Mouse (Mus musculus) midbrain, embryonic 14.5 days (tissue): ENCODE measurements around the gene Plcb4. TPM values are rescaled to one million over a fixed set of nuclear protein-coding genes. Genes with fewer than 3 reads are reported as not detected.

Experiments
- ATAC-seq: fragments of 200-750 bp; cut with Nextera tagmentation; 2 replicates; pipeline ENCODE4 v1.8.0; 2017; ENCODE audit warnings: moderate number of reproducible peaks, moderate library complexity; ENCODE audit not compliant: low FRiP score, low TSS enrichment
- DNase-seq: peaks from one replicate; pipeline ENCODE4 v3.0.0-alpha.2; 2015
- H3K27ac ChIP-seq: fragments of 300-500 bp; sonication (generic); replicated peaks from 2 replicates; pipeline ENCODE4 v1.5.1; 2014; ENCODE audit warnings: mild to moderate bottlenecking, low read depth, low read length, moderate library complexity
- H3K27me3 ChIP-seq: fragments of 300-500 bp; sonication (generic); 2 replicates; pipeline ENCODE4 v1.6.1; 2014; ENCODE audit warnings: low read length, control low read depth, mixed read lengths; ENCODE audit not compliant: control insufficient read depth, insufficient read depth
- H3K36me3 ChIP-seq: fragments of 300-500 bp; sonication (generic); 2 replicates; pipeline ENCODE4 v1.6.1; 2014; ENCODE audit warnings: low read length, control low read depth; ENCODE audit not compliant: control insufficient read depth, insufficient read depth
- H3K4me1 ChIP-seq: fragments of 300-500 bp; sonication (generic); 2 replicates; pipeline ENCODE4 v1.6.1; 2014; ENCODE audit warnings: mild to moderate bottlenecking, antibody characterized with exemption, low read length, control low read depth; ENCODE audit not compliant: control insufficient read depth, insufficient read depth
- H3K4me2 ChIP-seq: fragments of 300-500 bp; sonication (generic); 2 replicates; pipeline ENCODE4 v1.6.1; 2014; ENCODE audit warnings: mild to moderate bottlenecking, low read length, moderate library complexity
- H3K4me3 ChIP-seq: fragments of 300-500 bp; sonication (generic); replicated peaks from 2 replicates; pipeline ENCODE4 v1.5.1; 2014; ENCODE audit warnings: low read depth, low read length
- H3K9ac ChIP-seq: fragments of 300-500 bp; sonication (generic); replicated peaks from 2 replicates; pipeline ENCODE4 v1.6.1; 2014; ENCODE audit warnings: mild to moderate bottlenecking, low read length, moderate library complexity
- H3K9me3 ChIP-seq: fragments of 300-500 bp; sonication (generic); 2 replicates; pipeline ENCODE4 v1.6.1; 2016; ENCODE audit warnings: low read length, control low read depth, mixed read lengths; ENCODE audit not compliant: control insufficient read depth
- WGBS: fragments of 180-500 bp; shearing (Covaris S2); extraction: QIAGEN DNeasy Blood & Tissue Kit; methylation state at CpG from one replicate; pipeline ENCODE4 v1.1.7; 2014; 5-methylcytosine and 5-hydroxymethylcytosine counted together
- polyA plus RNA-seq: library from polyadenylated mRNA; unstranded; fragments of >200 nt; fragmentation: Nextera tagmentation; extraction: Ambion mirVana; gene quantifications from 2 replicates; pipeline ENCODE4 v1.2.1, GENCODE M21; 2014

Plcb4 gene
- polyA plus RNA-seq, 1 experiment from 2014 or later = 52.4 TPM

GRCm38 (mm10) chr2:135769701-135770100, 110.9 kb downstream of the Plcb4 start:
- no peak for DNase-seq
- no peak overlapping the region for H3K4me3 ChIP-seq
- no peaks in the 10 kb centered on the region for H3K36me3 ChIP-seq
- no peak overlapping the region for H3K9ac ChIP-seq
- no peak overlapping the region for H3K27ac ChIP-seq
- no peak overlapping the region for H3K4me2 ChIP-seq
- 94% methylated on average over 8 of the region's 8 CpGs for WGBS
- ATAC-seq = no peak
- H3K9me3 ChIP-seq = no peaks in the 10 kb centered on the region
- peaks cover 8% of the 10 kb centered on the region for H3K4me1 ChIP-seq
- no peaks in the 10 kb centered on the region for H3K27me3 ChIP-seq

- Histone ChIP-seq H3K9ac (no peak overlapping the region), H3K27me3 (no peaks in the 10 kb centered on the region), H3K4me1 (peaks cover 5% of the 10 kb centered on the region; the same call in 1 of the 2 replicates), H3K4me3 (no peak overlapping the region), H3K27ac (no peak overlapping the region), H3K4me2 (no peak overlapping the region), H3K9me3 (no peaks in the 10 kb centered on the region), H3K36me3 (no peaks in the 10 kb centered on the region)
- WGBS = 95% methylated on average over 9 of the region's 9 CpGs
- DNase-seq = no peak
- no peak for ATAC-seq
Observed at GRCm38 (mm10) chr2:135770226-135770625, 111.4 kb downstream of the Plcb4 start.

GRCm38 (mm10) chr2:135773194-135773972, 114.6 kb downstream of the Plcb4 start:
- Histone ChIP-seq H3K27ac (no peak overlapping the region), H3K4me1 (no peaks in the 10 kb centered on the region), H3K9ac (no peak overlapping the region), H3K36me3 (no peaks in the 10 kb centered on the region), H3K9me3 (no peaks in the 10 kb centered on the region), H3K4me2 (no peak overlapping the region), H3K27me3 (no peaks in the 10 kb centered on the region), H3K4me3 (no peak overlapping the region)
- ATAC-seq (no peak), DNase-seq (no peak)
- 72% methylated on average over 10 of the region's 10 CpGs for WGBS

GRCm38 (mm10) chr2:135775026-135775425, 116.2 kb downstream of the Plcb4 start:
- 86% methylated on average over 4 of the region's 4 CpGs for WGBS
- H3K4me1 ChIP-seq = no peaks in the 10 kb centered on the region
- H3K9me3 ChIP-seq = no peaks in the 10 kb centered on the region
- H3K4me2 ChIP-seq = no peak overlapping the region
- DNase-seq (no peak), ATAC-seq (no peak)
- no peak overlapping the region for H3K27ac ChIP-seq
- no peaks in the 10 kb centered on the region for H3K27me3 ChIP-seq
- H3K9ac ChIP-seq = no peak overlapping the region
- no peak overlapping the region for H3K4me3 ChIP-seq
- H3K36me3 ChIP-seq = no peaks in the 10 kb centered on the region

GRCm38 (mm10) chr2:135776131-135776775, 117.4 kb downstream of the Plcb4 start:
- no peak overlapping the region for H3K4me3 ChIP-seq
- H3K9ac ChIP-seq = no peak overlapping the region
- no peak overlapping the region for H3K4me2 ChIP-seq
- ATAC-seq (no peak), DNase-seq (no peak)
- H3K27me3 ChIP-seq = no peaks in the 10 kb centered on the region
- H3K27ac ChIP-seq = no peak overlapping the region
- H3K4me1 ChIP-seq = no peaks in the 10 kb centered on the region
- H3K9me3 ChIP-seq = no peaks in the 10 kb centered on the region
- no peaks in the 10 kb centered on the region for H3K36me3 ChIP-seq
- 95% methylated on average over 4 of the region's 4 CpGs for WGBS

- DNase-seq (no peak), ATAC-seq (no peak)
- Histone ChIP-seq H3K4me1 (no peaks in the 10 kb centered on the region), H3K4me2 (no peak overlapping the region), H3K9ac (no peak overlapping the region), H3K4me3 (no peak overlapping the region), H3K27ac (no peak overlapping the region), H3K9me3 (no peaks in the 10 kb centered on the region), H3K27me3 (no peaks in the 10 kb centered on the region), H3K36me3 (no peaks in the 10 kb centered on the region)
- WGBS = 79% methylated on average over 6 of the region's 6 CpGs
Observed at GRCm38 (mm10) chr2:135781391-135781790, 122.6 kb downstream of the Plcb4 start.

GRCm38 (mm10) chr2:135787415-135787814, 128.6 kb downstream of the Plcb4 start:
- Histone ChIP-seq H3K27me3 (no peaks in the 10 kb centered on the region), H3K4me2 (no peak overlapping the region), H3K9me3 (no peaks in the 10 kb centered on the region), H3K27ac (no peak overlapping the region), H3K9ac (no peak overlapping the region), H3K4me1 (no peaks in the 10 kb centered on the region), H3K36me3 (no peaks in the 10 kb centered on the region), H3K4me3 (no peak overlapping the region)
- no peak for DNase-seq
- no peak for ATAC-seq
- WGBS = 97% methylated on average over 6 of the region's 6 CpGs

GRCm38 (mm10) chr2:135792907-135793306, 134.1 kb downstream of the Plcb4 start:
- WGBS = 72% methylated on average over 4 of the region's 4 CpGs
- H3K9me3 ChIP-seq = no peaks in the 10 kb centered on the region
- H3K27me3 ChIP-seq = no peaks in the 10 kb centered on the region
- peaks cover 9% of the 10 kb centered on the region for H3K4me1 ChIP-seq
- H3K4me3 ChIP-seq = no peak overlapping the region
- H3K27ac ChIP-seq = no peak overlapping the region
- DNase-seq (no peak), ATAC-seq (no peak)
- H3K9ac ChIP-seq = no peak overlapping the region
- H3K4me2 ChIP-seq = no peak overlapping the region
- H3K36me3 ChIP-seq = no peaks in the 10 kb centered on the region

GRCm38 (mm10) chr2:135796684-135797083, 137.9 kb downstream of the Plcb4 start:
- DNase-seq = no peak
- Histone ChIP-seq H3K27me3 (no peaks in the 10 kb centered on the region), H3K4me3 (no peak overlapping the region), H3K9me3 (no peaks in the 10 kb centered on the region), H3K27ac (no peak overlapping the region), H3K4me1 (peaks cover 16% of the 10 kb centered on the region), H3K36me3 (no peaks in the 10 kb centered on the region), H3K4me2 (no peak overlapping the region), H3K9ac (no peak overlapping the region)
- WGBS = 88% methylated on average over 5 of the region's 5 CpGs
- no peak for ATAC-seq
